Mouse (Mus musculus) left cerebral cortex, adult 2 months (tissue): ENCODE data around the gene Nr2c2ap. TPM values are rescaled to one million over a fixed set of nuclear protein-coding genes. Genes with fewer than 3 reads are reported as not detected.

ENCODE experiments used
- DNase-seq, 2 experiments: peaks; one replicate each; pipeline ENCODE4 v3.0.0; 2021 to 2022; ENCODE audit warnings: low spot score in 2 of 2, mixed read lengths in 1 of 2; ENCODE audit errors: extremely low spot score in 1 of 2
- H3K27ac ChIP-seq: fragments of 200-600 bp; 2 replicates; pipeline ENCODE4 v1.8.1; 2022
- H3K4me3 ChIP-seq: fragments of 200-600 bp; 2 replicates; pipeline ENCODE4 v1.8.1; 2022
- CTCF ChIP-seq: fragments of 200-600 bp; IDR thresholded peaks from 2 replicates; pipeline ENCODE4 v1.8.1; 2022; ENCODE audit warnings: antibody characterized with exemption, mild to moderate bottlenecking, moderate library complexity
- intact Hi-C: fragments of 180-260 bp; cut with DNase I; formaldehyde crosslinking; loops from one replicate; pipeline ENCODE4 v1.15.1; 2025
- microRNA-seq, 2 experiments: library from miRNA; unstranded; fragments of <30 nt; microRNA quantifications; one replicate each; pipeline ENCODE4 v1.2.0; 2021
- total RNA-seq, 2 experiments: library from RNA; stranded (reverse); gene quantifications; 2 replicates each; pipeline ENCODE4 v1.2.3; 2021

Nr2c2ap gene
- total RNA-seq, 2 experiments from 2014 or later = 20.7 to 22.0 TPM

DNA sequence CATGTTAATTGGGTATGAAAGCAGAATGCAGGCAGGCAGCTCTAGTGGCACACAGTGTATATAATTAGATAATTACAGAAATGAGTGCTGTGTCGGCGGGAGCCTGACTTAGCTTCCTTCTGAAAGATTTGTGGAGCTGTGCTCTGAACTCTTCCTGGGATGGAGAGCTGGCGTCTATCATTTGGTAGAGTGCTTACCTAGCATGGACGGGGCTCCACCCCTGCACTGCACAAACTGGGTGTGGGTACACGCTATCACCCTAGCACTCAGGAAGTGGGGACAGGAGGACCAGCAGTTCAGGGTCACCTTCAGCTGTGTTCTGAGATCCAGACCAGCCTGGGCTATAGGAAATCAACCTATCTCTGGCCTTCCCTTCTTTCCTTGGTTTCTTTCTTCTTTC lies 42.2 kb downstream of the Nr2c2ap start:
- H3K27ac ChIP-seq = no peak overlapping the region
- TF ChIP-seq CTCF = no peak
- H3K4me3 ChIP-seq = peak overlapping the region; percentile 28; the same call in 1 of the 2 replicates
- intact Hi-C loops = no loop called here
- no peak for DNase-seq

DNA sequence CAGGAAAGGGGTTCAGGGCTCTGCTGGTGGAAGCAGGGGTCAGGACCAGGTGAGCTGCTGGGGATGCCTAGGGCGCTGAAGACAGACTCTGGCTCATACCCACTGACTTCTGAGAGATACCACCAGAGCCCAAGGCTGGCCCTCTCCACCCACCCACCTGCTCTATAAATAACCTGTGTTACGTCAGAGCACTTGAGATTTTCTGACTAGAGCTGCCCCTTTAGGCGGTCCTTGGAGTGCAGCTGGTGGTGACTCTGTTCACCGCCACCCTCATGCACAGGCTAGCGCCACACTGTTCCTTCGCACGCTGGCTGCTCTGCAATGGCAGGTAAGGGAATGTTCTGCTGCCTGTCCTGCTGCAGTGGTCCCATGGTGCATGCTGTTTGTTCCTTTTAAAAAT lies 42.9 kb downstream of the Nr2c2ap start:
- no peak for DNase-seq
- TF ChIP-seq CTCF = no peak
- Histone ChIP-seq H3K4me3 (no peak overlapping the region), H3K27ac (no peak overlapping the region)
- intact Hi-C loops = no loop called here

DNA sequence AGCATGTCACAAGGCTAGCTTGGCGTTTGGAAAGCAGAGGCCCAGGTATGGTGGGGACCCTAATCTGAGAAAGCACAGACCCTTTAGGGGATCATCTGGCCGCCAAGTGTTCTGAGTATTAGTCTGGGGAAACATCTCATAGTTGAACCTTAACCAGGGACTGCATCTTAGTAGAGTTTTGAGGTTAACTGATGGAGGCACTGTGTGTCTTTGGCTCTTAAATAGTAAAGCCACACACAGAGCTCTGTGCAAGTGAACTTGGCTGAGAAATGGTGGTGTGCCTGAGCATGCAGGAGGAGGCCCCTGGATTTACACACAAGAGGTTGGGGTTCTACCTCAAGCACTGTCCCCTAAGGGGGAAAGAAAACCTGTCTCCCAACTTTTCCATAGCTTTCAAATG lies 47.1 kb downstream of the Nr2c2ap start:
- DNase-seq = no peak

DNA sequence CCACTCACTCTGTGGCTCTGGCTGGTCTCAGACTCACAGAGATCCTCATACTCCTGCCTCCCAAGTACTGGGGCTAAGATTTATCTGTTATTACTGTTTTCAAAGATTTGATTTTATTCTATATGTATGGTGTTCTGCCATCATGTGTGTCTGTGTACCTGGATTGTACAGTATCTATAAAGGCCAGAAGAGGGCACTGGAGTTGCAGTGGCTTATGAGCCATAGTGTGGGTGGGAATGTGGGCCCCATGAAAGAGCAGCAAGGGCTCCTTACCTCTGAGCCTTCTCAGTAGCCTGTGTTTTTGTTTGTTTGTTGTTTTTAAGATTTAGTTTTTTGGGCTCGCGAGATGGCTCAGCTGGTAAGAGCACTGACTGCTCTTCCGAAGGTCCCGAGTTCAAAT lies 47.9 kb downstream of the Nr2c2ap start:
- intact Hi-C loops = no loop called here
- Histone ChIP-seq H3K27ac (no peak overlapping the region), H3K4me3 (no peak overlapping the region)
- TF ChIP-seq CTCF = peak; percentile 49
- DNase-seq = no peak

More for the DNA sequence above, 47.1 kb downstream of the Nr2c2ap start:
- Histone ChIP-seq H3K27ac (no peak overlapping the region), H3K4me3 (no peak overlapping the region)
- TF ChIP-seq CTCF = no peak
- intact Hi-C loops = no loop called here

DNA sequence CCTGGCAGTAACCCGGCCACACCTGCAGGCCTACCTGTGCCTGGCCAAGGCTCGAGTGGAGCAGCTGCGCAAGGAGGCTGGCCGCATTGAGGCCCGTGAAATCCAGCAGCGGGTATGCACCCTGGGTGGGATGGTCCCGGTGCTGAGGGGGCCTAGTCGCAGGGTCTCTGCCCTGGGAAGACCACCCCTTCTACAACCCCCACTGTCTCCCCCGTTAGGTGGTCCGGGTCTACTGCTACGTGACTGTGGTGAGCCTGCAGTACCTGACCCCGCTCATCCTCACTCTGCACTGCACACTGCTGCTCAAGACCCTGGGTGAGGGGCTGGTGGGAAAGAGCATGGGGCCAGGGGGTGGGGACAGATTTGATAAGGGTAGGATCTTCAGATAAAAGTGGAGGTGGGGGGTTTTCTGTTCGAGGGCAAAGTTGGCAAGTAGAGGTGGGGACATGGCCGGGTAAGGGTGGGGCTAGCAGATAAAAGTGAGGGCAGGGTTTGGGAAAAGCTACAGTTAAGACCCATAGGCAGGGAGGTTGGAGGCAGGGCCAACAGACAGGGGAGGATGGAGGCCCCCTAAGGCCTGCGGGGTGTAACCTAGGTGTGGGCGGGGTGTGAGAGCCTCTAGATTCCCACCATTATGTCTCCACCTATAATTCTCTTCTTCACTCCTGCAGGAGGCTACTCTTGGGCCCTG lies 50.2 kb downstream of the Nr2c2ap start:
- no peak for TF ChIP-seq CTCF
- intact Hi-C loops = no loop called here

DNA sequence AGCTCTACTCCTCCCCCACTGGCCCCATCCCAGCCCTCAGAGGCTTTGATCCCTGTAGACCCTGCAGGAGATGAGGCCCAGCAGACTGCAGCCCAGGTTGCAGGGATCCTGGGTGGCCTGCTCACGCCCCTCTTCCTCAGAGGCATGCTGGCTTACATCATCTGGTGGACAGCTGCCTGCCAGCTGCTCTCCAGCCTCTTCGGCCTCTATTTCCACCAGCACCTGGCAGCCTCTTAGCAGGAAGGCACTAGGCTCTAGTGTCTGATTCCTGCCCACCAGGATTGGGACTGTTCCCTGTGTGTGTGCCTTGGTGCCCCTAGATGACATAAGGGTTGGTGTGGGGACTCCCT lies 50.7 kb downstream of the Nr2c2ap start:
- no peak for TF ChIP-seq CTCF
- DNase-seq = no peak
- Histone ChIP-seq H3K27ac (no peak overlapping the region), H3K4me3 (no peak overlapping the region)
- intact Hi-C loops = no loop called here

More for the DNA sequence above, 50.2 kb downstream of the Nr2c2ap start:
- no peak overlapping the region for H3K27ac ChIP-seq
- H3K4me3 ChIP-seq = no peak overlapping the region
- no peak for DNase-seq

DNA sequence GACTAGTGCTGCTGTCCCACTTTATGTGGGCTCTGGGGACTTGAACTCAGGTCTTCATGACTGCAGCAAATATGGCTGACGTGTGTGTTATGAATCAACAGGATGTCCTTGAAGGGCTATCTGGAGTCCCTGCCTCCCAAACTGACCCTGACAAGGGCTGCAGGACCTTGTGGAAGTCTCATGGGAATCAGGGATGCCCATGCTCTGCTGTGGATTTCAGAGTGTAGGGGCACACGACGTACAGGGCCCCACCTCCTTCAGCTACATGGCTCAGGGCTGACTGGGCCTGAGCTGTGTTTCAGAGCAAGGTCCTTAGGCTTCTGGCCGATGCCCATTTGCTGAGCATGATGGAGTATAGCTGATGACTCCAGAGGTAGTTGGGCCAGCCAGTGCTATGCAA lies 52.1 kb downstream of the Nr2c2ap start:
- Histone ChIP-seq H3K4me3 (no peak overlapping the region), H3K27ac (no peak overlapping the region)
- intact Hi-C loops = no loop called here
- no peak for DNase-seq
- no peak for TF ChIP-seq CTCF

Small RNA genes within 50 kb of the gene (microRNA-seq; reads per million reads assigned to microRNA genes)
- 20.4 to 20.6 reads per million in 2 experiments for gene Mir7066

Other genes with a start within 250 kb of the Nr2c2ap start
- gene Cilp2, start 243.6 kb upstream of the Nr2c2ap start, total RNA-seq = under 1 TPM; 0.63 to 0.91 TPM
- gene Tssk6, start 229.1 kb upstream of the Nr2c2ap start, total RNA-seq = under 1 TPM in 1 of 2 experiments, not detected in 1; 0.25 TPM
- gene Ndufa13, start 228.8 kb upstream of the Nr2c2ap start, total RNA-seq = 100 to 1,000 TPM; 145 to 146 TPM
- 10 to 100 TPM; 25.8 to 30.7 TPM for gene Yjefn3, start 228.6 kb upstream of the Nr2c2ap start, total RNA-seq
- 10 to 100 TPM; 27.6 to 32.2 TPM for gene Gatad2a, start 134.9 kb upstream of the Nr2c2ap start, total RNA-seq
- 10 to 100 TPM; 74.4 to 75.2 TPM for gene Mau2, start 88.6 kb upstream of the Nr2c2ap start, total RNA-seq
- gene Sugp1, start 88.5 kb upstream of the Nr2c2ap start, total RNA-seq = 10 to 100 TPM; 52.5 to 54.2 TPM
- 1 to 10 TPM; 3.4 to 6.2 TPM for gene Tm6sf2, start 58.4 kb upstream of the Nr2c2ap start, total RNA-seq
- 100 to 1,000 TPM; 101 to 106 TPM for gene Hapln4, start 47.9 kb upstream of the Nr2c2ap start, total RNA-seq
- 100 to 1,000 TPM; 175 to 186 TPM for gene Ncan, start 10.5 kb upstream of the Nr2c2ap start, total RNA-seq
- 10 to 100 TPM; 13.1 to 14.2 TPM for gene Rfxank, start 7.8 kb downstream of the Nr2c2ap start, total RNA-seq
- 10 to 100 TPM; 46.6 to 47.9 TPM for gene Borcs8, start 8.2 kb downstream of the Nr2c2ap start, total RNA-seq
- under 1 TPM in 1 of 2 experiments, not detected in 1; 0.36 TPM for gene Mef2b, start 8.4 kb downstream of the Nr2c2ap start, total RNA-seq
- 10 to 100 TPM; 46.1 to 52.1 TPM for gene Tmem161a, start 41.0 kb downstream of the Nr2c2ap start, total RNA-seq
- gene Slc25a42, start 81.0 kb downstream of the Nr2c2ap start, total RNA-seq = 10 to 100 TPM; 39.0 to 45.4 TPM
- gene Sugp2, start 102.9 kb downstream of the Nr2c2ap start, total RNA-seq = 100 to 1,000 TPM; 116 to 117 TPM
- gene Armc6, start 103.1 kb downstream of the Nr2c2ap start, total RNA-seq = 10 to 100 TPM; 40.8 to 43.1 TPM
- 1 to 10 TPM; 6.9 to 7.3 TPM for gene Homer3, start 151.5 kb downstream of the Nr2c2ap start, total RNA-seq
- 10 to 100 TPM; 43.9 to 47.5 TPM for gene Ddx49, start 171.2 kb downstream of the Nr2c2ap start, total RNA-seq
- gene Cope, start 171.2 kb downstream of the Nr2c2ap start, total RNA-seq = 100 to 1,000 TPM; 137 to 145 TPM
- 100 to 1,000 TPM in 1 of 2 experiments, 10 to 100 TPM in 1; 94.8 to 104 TPM for gene Cers1, start 184.4 kb downstream of the Nr2c2ap start, total RNA-seq
- 10 to 100 TPM in 1 of 2 experiments, 1 to 10 TPM in 1; 8.2 to 17.1 TPM for gene Gdf1, start 198.5 kb downstream of the Nr2c2ap start, total RNA-seq
- 10 to 100 TPM; 66.0 to 70.0 TPM for gene Upf1, start 221.9 kb downstream of the Nr2c2ap start, total RNA-seq
- gene Comp, start 242.2 kb downstream of the Nr2c2ap start, total RNA-seq = under 1 TPM; 0.32 to 0.33 TPM